Mouse (Mus musculus) heart, postnatal 0 days (tissue): ENCODE results near the gene Olfr1387.

Experiments used
- CTCF ChIP-seq: IDR thresholded peaks from 2 replicates; pipeline ENCODE4 v1.5.1; 2016; ENCODE audit warnings: antibody characterized with exemption, control low read depth, low read depth
- EP300 ChIP-seq: IDR thresholded peaks from 2 replicates; pipeline ENCODE4 v1.6.1; 2016; ENCODE audit warnings: antibody characterized with exemption, low read depth

- TF ChIP-seq EP300 (no peak), CTCF (no peak)
Measured at GRCm38 (mm10) chr11:49485973-49486372, 30.8 kb downstream of the Olfr1387 start.
